29 mouse cellular contexts compared by ENCODE assay signal in the genomic region with DNA sequence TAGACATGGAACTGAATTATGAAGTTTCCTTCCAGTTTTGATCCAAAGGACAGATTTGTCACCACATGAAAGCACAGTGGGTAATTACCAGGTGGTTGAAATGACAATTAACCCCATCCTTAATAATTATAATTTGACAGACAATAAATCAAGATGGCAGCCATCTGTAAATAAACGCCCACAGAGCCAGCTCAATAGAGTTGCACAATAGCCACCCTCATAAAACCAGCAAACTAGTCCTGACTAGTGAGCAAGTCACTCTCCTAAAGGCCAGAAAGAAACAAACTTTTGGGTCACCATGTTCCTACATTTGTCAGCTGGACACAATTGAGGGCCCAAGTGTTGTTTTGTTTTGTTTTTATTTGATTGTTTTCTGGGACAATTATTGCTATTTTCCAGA.
"Had no signal": no experiment of that assay in that cellular context is flagged by ENCODE, and none has a peak within 500 bp of the region (broad histone marks: within the 10 kb centered on the region; RNA-seq: fewer than 3 reads in every experiment).

No protein-coding gene starts in this region.

- H3K27me3 ChIP-seq: heart, embryonic 12.5 days; heart, embryonic 13.5 days; heart, embryonic 15.5 days; hindbrain, embryonic 12.5 days; hindbrain, embryonic 13.5 days; hindbrain, embryonic 15.5 days; intestine, embryonic 15.5 days; kidney, embryonic 15.5 days had no signal

- H3K4me3 ChIP-seq: heart, embryonic 10.5 days; heart, embryonic 12.5 days; heart, embryonic 13.5 days; heart, embryonic 15.5 days; hindbrain, embryonic 10.5 days; hindbrain, embryonic 12.5 days; hindbrain, embryonic 13.5 days; hindbrain, embryonic 15.5 days; intestine, embryonic 15.5 days; kidney, embryonic 15.5 days; layer of hippocampus, adult 2 months had no signal

- H3K4me2 ChIP-seq: heart, embryonic 11.5 days; heart, embryonic 12.5 days; heart, embryonic 13.5 days; heart, embryonic 15.5 days; hindbrain, embryonic 12.5 days; hindbrain, embryonic 13.5 days; hindbrain, embryonic 14.5 days; hindbrain, embryonic 15.5 days; intestine, embryonic 15.5 days; kidney, embryonic 15.5 days had no signal

- H3K36me3 ChIP-seq: heart, embryonic 10.5 days; heart, embryonic 12.5 days; heart, embryonic 13.5 days; heart, embryonic 15.5 days; hindbrain, embryonic 10.5 days; hindbrain, embryonic 12.5 days; hindbrain, embryonic 13.5 days; hindbrain, embryonic 15.5 days; intestine, embryonic 15.5 days; kidney, embryonic 15.5 days had no signal

- DNase-seq: heart, postnatal 10 days; heart, postnatal 14 days; heart, postnatal 36 days; heart, postnatal 4 days; kidney, adult 11 months; kidney, adult 18-20 months; kidney, adult 2 months; kidney, adult 8-10 months; kidney, adult 9 months; kidney, postnatal 10 days; kidney, postnatal 14 days; kidney, postnatal 25 days; kidney, postnatal 36 days; kidney, postnatal 4 days; layer of hippocampus, adult 9-11 months; layer of hippocampus, postnatal 36 days had no signal
